Mouse (Mus musculus): ENCODE measurements around the gene Ccpg1. TPM values are rescaled to one million over a fixed set of nuclear protein-coding genes. Genes with fewer than 3 reads are reported as not detected.
A peak's percentile ranks its signal among the peaks of the same experiment; 100 is the strongest.

Gene Ccpg1
- polyA plus RNA-seq, 1 experiment from 2014 or later = 11.8 TPM

DNA sequence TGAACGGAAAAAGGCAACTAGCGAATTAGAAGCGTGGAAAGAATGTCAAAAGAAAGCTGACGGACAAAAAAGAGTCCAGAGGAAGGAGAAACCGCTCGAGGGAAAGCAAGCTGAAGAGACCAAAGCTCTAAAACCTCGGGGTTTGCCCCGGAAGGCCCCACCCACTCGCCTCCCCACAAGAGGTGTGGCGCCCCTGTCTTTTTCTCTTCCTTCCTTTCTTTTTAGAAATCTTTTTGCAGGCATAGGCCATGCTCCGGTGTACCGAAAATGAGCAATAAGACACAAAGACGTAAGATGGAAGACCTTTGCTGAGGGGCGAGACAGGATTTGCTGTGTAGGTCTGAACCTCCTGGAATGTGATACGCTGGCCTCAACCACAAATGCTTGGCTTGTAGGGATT, 23.3 kb upstream of the Ccpg1 start:
- Histone ChIP-seq H3K4me3 (replicated peaks) (no peak overlapping the region), H3K4me1 (replicated peaks) (peaks cover 16% of the 10 kb centered on the region), H3K9me3 (replicated peaks) (no peaks in the 10 kb centered on the region), H3K9ac (no peak overlapping the region), H3K4me2 (no peak overlapping the region), H3K36me3 (replicated peaks) (no peaks in the 10 kb centered on the region), H3K27me3 (no peaks in the 10 kb centered on the region), H3K27ac (replicated peaks) (no peak overlapping the region)
- no peak for ATAC-seq (ENCODE audit: insufficient read depth)
- 43% methylated on average over 15 of the region's 15 CpGs for WGBS (ENCODE audit: insufficient replicate concordance)

DNA sequence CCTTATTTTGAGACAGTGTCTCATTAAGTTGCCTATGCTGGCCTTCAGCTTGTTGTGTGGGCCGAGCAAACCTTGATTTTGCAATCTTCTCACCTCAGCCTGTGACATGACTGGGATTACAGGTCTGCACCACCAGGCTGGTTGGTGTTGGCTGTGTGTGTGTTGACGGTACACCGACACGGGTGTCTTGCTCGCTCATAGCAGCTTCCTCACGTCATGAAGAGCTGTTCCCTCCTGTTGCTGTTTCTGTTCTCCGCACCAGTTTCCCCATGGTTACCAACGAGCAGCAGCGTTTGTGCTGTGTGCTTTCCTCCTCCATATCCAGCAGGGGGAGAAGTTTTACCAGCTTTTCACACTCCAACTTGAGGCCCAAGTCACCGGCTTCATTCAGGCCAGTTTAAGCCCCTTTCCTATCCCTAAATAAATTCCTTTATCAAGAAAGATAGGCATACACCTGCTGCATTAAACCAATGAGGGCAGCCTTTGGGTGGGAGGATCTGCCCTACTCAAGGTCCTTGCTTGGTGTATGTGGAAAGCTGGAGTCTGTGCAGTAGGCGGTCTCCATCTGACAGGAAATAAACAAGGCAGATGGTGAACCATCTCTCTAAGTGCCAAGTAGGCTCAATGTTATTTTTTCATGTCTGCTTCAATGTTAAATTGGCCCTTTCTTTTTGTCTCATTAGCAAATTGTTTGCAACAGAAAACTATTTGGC, 16.7 kb upstream of the Ccpg1 start:
- Histone ChIP-seq H3K27ac (replicated peaks) (no peak overlapping the region), H3K4me2 (peak overlapping the region; percentile 35; the same call in 1 of the 2 replicates), H3K36me3 (replicated peaks) (no peaks in the 10 kb centered on the region), H3K9me3 (replicated peaks) (no peaks in the 10 kb centered on the region), H3K27me3 (no peaks in the 10 kb centered on the region), H3K4me1 (replicated peaks) (0 out of 2 replicates have a peak, but pooled peaks cover 3% of the 10 kb centered on the region), H3K9ac (no peak overlapping the region), H3K4me3 (replicated peaks) (no peak overlapping the region)
- 18% methylated on average over 11 of the region's 11 CpGs for WGBS (ENCODE audit: insufficient replicate concordance)
- peak; percentile 37 for ATAC-seq (ENCODE audit: insufficient read depth)

DNA sequence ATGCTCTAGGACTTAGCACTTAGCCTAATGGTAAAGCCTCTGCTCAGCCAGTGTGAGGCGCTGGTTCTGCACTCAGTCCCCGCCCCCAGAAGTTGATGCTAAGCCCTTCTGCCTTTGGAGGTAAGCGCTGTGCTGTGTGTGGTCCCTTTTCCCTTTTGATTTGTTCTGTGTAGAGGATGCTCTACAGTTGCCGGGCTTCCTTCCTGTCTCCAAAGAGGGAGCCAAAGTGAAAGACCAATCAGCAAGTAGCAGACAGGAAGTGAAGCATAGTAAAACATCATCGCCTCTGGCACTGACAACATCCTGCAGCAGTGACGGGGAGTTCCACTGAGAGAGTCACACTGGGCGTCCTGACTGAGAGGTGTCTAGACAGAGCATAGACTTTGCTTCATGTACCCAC, 15.4 kb upstream of the Ccpg1 start:
- no peak overlapping the region for H3K9ac ChIP-seq
- no peaks in the 10 kb centered on the region for H3K9me3 ChIP-seq (replicated peaks)
- WGBS (ENCODE audit: insufficient replicate concordance) = 46% methylated on average over 7 of the region's 7 CpGs
- no peaks in the 10 kb centered on the region for H3K27me3 ChIP-seq
- H3K4me1 ChIP-seq (replicated peaks) = 0 out of 2 replicates have a peak, but pooled peaks cover 3% of the 10 kb centered on the region
- no peak overlapping the region for H3K4me2 ChIP-seq
- no peak overlapping the region for H3K27ac ChIP-seq (replicated peaks)
- no peak for ATAC-seq (ENCODE audit: insufficient read depth)
- no peaks in the 10 kb centered on the region for H3K36me3 ChIP-seq (replicated peaks)
- H3K4me3 ChIP-seq (replicated peaks) = no peak overlapping the region

DNA sequence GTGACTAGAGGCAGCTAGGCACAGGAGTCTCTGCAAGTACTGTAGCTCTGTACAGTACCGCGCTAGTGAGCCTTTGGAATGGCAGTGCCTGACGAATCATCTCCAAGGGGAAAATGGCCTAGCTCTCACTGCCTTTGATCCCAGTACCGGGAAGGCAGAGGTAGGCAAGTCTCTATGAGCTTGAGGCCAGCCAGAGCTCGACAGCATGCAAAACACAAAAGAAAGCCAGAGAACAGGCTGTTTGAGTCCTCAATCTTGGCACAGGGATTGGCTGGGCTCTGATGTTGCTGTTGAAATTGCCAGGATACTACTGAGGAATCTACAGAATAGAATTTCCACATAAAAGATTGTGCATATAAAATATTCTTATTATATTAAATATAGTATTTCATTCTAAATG, 12.8 kb upstream of the Ccpg1 start:
- Histone ChIP-seq H3K9me3 (replicated peaks) (no peaks in the 10 kb centered on the region), H3K4me3 (replicated peaks) (no peak overlapping the region), H3K4me1 (replicated peaks) (0 out of 2 replicates have a peak, but pooled peaks cover 3% of the 10 kb centered on the region), H3K27me3 (no peaks in the 10 kb centered on the region), H3K36me3 (replicated peaks) (no peaks in the 10 kb centered on the region), H3K4me2 (no peak overlapping the region), H3K9ac (no peak overlapping the region), H3K27ac (replicated peaks) (no peak overlapping the region)
- WGBS (ENCODE audit: insufficient replicate concordance) = 69% methylated on average over 5 of the region's 5 CpGs
- ATAC-seq (ENCODE audit: insufficient read depth) = no peak

DNA sequence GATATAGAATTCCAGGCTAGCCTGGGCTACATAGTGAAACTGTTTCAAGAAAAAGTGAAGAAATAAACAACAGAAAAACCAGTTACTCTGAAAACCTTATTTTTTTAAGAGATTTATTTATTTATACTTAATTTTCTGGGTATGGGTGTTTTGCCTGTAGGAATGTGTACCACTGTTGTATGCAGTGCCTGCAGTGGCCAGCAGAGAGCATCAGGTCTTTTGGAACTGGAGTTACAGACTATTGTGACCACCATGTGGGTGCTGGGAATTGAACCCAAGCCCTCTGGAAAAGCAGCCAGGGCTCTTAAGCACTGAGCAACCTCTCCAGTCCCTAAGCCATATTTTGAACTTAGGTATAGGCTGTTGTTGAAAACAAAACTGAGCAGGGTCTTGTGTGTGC, 12.2 kb upstream of the Ccpg1 start:
- Histone ChIP-seq H3K4me1 (replicated peaks) (0 out of 2 replicates have a peak, but pooled peaks cover 3% of the 10 kb centered on the region), H3K4me2 (no peak overlapping the region), H3K27me3 (no peaks in the 10 kb centered on the region), H3K36me3 (replicated peaks) (no peaks in the 10 kb centered on the region), H3K9me3 (replicated peaks) (no peaks in the 10 kb centered on the region), H3K27ac (replicated peaks) (no peak overlapping the region), H3K4me3 (replicated peaks) (no peak overlapping the region), H3K9ac (no peak overlapping the region)
- ATAC-seq (ENCODE audit: insufficient read depth) = no peak

DNA sequence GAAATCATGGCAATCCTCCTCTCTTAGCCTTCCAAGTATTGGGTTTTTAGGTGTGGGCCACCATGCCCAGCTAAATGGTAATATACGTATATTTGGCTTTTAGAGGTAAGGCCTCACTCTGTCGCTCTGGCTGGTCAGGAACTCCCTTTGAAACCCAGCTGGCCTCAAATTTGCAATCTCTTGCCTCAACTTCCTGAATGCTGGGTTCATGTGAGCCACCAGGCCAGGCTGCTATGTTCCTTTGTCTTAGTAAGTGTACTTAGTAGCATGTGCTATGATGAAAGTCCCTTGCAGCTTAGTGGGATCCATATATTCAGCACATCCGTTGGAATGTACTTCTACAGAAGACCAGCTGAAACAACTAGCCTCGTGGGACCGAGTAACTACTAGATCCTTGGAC, 10.5 kb upstream of the Ccpg1 start:
- Histone ChIP-seq H3K36me3 (replicated peaks) (no peaks in the 10 kb centered on the region), H3K4me2 (no peak overlapping the region), H3K9ac (no peak overlapping the region), H3K27me3 (no peaks in the 10 kb centered on the region), H3K4me1 (replicated peaks) (no peaks in the 10 kb centered on the region), H3K9me3 (replicated peaks) (no peaks in the 10 kb centered on the region), H3K4me3 (replicated peaks) (no peak overlapping the region), H3K27ac (replicated peaks) (peak overlapping the region; percentile 21; the same call in 1 of the 2 replicates)
- no peak for ATAC-seq (ENCODE audit: insufficient read depth)
- 59% methylated on average over 5 of the region's 5 CpGs for WGBS (ENCODE audit: insufficient replicate concordance)

DNA sequence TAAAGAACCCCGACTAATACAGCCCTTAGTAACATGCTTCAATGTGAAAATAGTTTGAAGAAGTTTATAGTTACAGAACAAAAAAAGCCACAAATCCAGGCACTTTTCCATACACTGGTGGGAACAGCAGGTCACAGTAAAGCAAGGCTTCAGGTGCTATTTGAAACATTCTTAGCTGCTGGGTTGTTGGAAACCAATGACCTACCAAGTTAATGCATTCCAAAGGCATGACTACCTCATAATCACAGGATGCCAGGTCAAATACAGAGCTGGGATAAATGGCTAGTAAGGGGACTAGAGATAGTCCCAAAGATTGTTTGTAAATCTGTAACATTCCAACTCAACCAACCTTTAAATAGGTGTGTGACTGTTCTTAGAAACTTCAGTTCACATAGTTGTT, 10.0 kb upstream of the Ccpg1 start:
- 48% methylated on average over 1 of the region's 1 CpGs for WGBS (ENCODE audit: insufficient replicate concordance)
- Histone ChIP-seq H3K4me3 (replicated peaks) (no peak overlapping the region), H3K36me3 (replicated peaks) (no peaks in the 10 kb centered on the region), H3K4me2 (no peak overlapping the region), H3K27me3 (no peaks in the 10 kb centered on the region), H3K9me3 (replicated peaks) (no peaks in the 10 kb centered on the region), H3K4me1 (replicated peaks) (no peaks in the 10 kb centered on the region), H3K9ac (no peak overlapping the region), H3K27ac (replicated peaks) (no peak overlapping the region)
- no peak for ATAC-seq (ENCODE audit: insufficient read depth)

DNA sequence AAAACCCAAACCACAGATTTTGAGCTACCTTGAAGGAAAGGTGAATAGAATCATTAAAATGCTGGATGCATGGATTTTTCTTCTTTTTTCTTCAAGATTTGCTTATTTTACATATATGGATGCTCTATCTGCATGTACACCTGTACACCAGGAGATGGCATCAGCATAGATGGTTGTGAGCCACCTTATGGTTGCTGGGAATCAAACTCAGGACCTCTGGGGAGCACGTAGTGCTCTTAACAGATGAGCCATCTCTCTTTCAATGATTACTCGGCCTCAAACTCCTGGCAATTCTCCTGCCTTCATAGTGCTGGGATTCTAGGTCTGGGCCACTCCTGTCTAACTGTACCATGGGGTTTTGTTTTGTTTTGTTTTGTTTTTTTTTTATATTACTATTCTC, 2.2 kb upstream of the Ccpg1 start:
- Histone ChIP-seq H3K27me3 (0 out of 2 replicates have a peak, but pooled peaks cover 2% of the 10 kb centered on the region), H3K4me3 (replicated peaks) (no peak overlapping the region), H3K9me3 (replicated peaks) (no peaks in the 10 kb centered on the region), H3K4me1 (replicated peaks) (peaks cover 15% of the 10 kb centered on the region), H3K36me3 (replicated peaks) (no peaks in the 10 kb centered on the region), H3K9ac (no peak overlapping the region), H3K4me2 (no peak overlapping the region), H3K27ac (replicated peaks) (no peak overlapping the region)
- ATAC-seq (ENCODE audit: insufficient read depth) = no peak
- 54% methylated on average over 2 of the region's 2 CpGs for WGBS (ENCODE audit: insufficient replicate concordance)

DNA sequence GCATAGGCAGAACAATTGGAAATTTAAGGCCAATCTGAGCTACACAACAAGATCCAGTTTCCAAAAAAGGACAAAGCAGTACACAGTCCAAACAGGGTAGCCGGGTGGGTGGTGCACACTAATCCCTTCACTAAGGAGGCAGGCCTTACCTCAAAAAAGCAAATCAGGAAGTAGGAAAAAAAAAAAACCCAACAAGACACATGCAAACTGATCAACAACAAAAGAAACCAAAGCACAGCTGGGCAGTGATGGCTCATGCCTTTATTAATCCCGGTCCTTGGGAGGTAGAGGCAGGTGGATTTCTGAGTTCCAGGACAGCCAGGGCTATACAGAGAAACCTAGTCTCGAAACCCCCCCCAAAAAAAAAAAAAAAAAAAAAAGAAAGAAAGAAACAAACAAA, 2.5 kb downstream of the Ccpg1 start:
- Histone ChIP-seq H3K36me3 (replicated peaks) (no peaks in the 10 kb centered on the region), H3K27ac (replicated peaks) (no peak overlapping the region), H3K9ac (no peak overlapping the region), H3K4me1 (replicated peaks) (peaks cover 27% of the 10 kb centered on the region), H3K27me3 (0 out of 2 replicates have a peak, but pooled peaks cover 2% of the 10 kb centered on the region), H3K4me3 (replicated peaks) (no peak overlapping the region), H3K9me3 (replicated peaks) (no peaks in the 10 kb centered on the region), H3K4me2 (no peak overlapping the region)
- WGBS (ENCODE audit: insufficient replicate concordance) = 44% methylated on average over 3 of the region's 3 CpGs
- ATAC-seq (ENCODE audit: insufficient read depth) = no peak

DNA sequence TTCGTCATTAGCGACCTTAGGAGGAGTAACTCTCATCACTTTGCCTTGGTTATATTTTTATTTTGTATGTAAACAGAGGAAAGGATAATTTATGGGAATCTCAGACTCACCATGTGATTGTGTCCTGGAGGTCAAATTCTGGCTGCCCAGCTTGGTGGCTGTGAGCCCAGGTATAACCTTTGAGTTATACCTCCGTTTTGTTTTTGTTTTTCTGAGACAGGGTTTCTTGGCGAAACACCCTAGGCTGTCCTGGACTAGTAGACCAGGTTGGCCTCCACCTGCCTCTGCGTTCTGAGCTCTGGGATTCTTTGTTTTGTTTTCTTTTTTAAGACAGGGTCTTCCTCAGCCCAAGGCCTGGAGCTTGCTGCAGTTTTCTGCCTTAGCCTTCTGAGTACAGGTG, 3.5 kb downstream of the Ccpg1 start:
- no peaks in the 10 kb centered on the region for H3K9me3 ChIP-seq (replicated peaks)
- 0 out of 2 replicates have a peak, but pooled peaks cover 2% of the 10 kb centered on the region for H3K27me3 ChIP-seq
- no peak overlapping the region for H3K27ac ChIP-seq (replicated peaks)
- H3K9ac ChIP-seq = no peak overlapping the region
- no peak overlapping the region for H3K4me3 ChIP-seq (replicated peaks)
- no peaks in the 10 kb centered on the region for H3K36me3 ChIP-seq (replicated peaks)
- peaks cover 27% of the 10 kb centered on the region for H3K4me1 ChIP-seq (replicated peaks)
- H3K4me2 ChIP-seq = no peak overlapping the region
- ATAC-seq (ENCODE audit: insufficient read depth) = no peak
- 76% methylated on average over 5 of the region's 5 CpGs for WGBS (ENCODE audit: insufficient replicate concordance)

DNA sequence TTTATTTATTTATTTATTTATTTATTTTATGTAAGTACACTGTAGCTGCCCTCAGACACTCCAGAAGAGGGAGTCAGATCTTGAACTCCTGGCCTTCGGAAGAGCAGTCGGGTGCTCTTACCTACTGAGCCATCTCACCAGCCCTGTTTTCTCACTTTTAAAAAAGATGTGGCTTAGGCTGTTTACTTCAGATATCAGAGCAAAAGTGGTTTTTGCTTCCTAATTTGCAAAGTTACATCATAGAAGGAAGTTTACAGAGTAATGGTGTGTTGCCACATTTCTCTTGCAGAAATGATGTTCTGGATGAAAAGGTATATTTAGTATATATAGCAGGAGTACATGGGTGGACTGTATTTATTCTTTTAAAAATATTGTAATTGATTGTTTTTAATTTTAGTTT, 6.2 kb downstream of the Ccpg1 start:
- no peak overlapping the region for H3K4me2 ChIP-seq
- ATAC-seq (ENCODE audit: insufficient read depth) = no peak

DNA sequence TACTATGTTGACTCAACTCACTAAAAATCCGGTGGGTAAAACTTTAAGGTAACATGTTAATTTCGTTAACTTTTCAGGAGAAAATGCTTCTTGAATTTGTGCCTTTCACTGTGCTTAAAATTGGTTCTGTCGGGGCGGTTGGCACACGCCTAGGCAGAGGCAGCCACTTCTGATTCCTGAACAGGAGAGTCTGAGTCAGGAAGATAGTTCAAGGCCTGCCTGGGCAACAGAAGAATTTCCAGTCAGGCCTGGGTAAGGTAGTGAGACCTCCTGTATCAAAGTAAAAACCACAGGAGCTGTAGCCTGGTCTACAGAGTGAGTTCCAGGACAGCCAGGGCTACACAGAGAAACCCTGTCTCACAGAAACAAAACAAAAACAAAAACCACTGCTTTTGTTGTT, 7.3 kb downstream of the Ccpg1 start:
- no peak for ATAC-seq (ENCODE audit: insufficient read depth)
- H3K4me2 ChIP-seq = no peak overlapping the region

More for the DNA sequence above, 6.2 kb downstream of the Ccpg1 start:
- Histone ChIP-seq H3K36me3 (replicated peaks) (no peaks in the 10 kb centered on the region), H3K27me3 (0 out of 2 replicates have a peak, but pooled peaks cover 2% of the 10 kb centered on the region), H3K4me1 (replicated peaks) (peaks cover 14% of the 10 kb centered on the region), H3K9ac (no peak overlapping the region), H3K4me3 (replicated peaks) (no peak overlapping the region), H3K9me3 (replicated peaks) (no peaks in the 10 kb centered on the region), H3K27ac (replicated peaks) (no peak overlapping the region)
- WGBS (ENCODE audit: insufficient replicate concordance) = 78% methylated on average over 2 of the region's 2 CpGs

More for the DNA sequence above, 7.3 kb downstream of the Ccpg1 start:
- WGBS (ENCODE audit: insufficient replicate concordance) = 67% methylated on average over 5 of the region's 5 CpGs
- H3K4me1 ChIP-seq (replicated peaks) = peaks cover 11% of the 10 kb centered on the region; the same call in 1 of the 2 replicates
- H3K27me3 ChIP-seq = no peaks in the 10 kb centered on the region
- H3K27ac ChIP-seq (replicated peaks) = no peak overlapping the region
- no peaks in the 10 kb centered on the region for H3K9me3 ChIP-seq (replicated peaks)
- H3K4me3 ChIP-seq (replicated peaks) = no peak overlapping the region
- H3K36me3 ChIP-seq (replicated peaks) = no peaks in the 10 kb centered on the region
- no peak overlapping the region for H3K9ac ChIP-seq

Data from liver, embryonic 15.5 days (tissue).